Mouse (Mus musculus) splenic B cell, adult 2 months (primary cell): ENCODE measurements around the gene Igf1r.

Experiments used
- DNase-seq: peaks from one replicate; pipeline ENCODE4 v3.0.0-alpha.2; 2011; ENCODE audit warnings: low read depth, low spot score
- H3K27me3 ChIP-seq: 2 replicates; pipeline ENCODE4 v1.6.1; 2012; ENCODE audit warnings: mild to moderate bottlenecking, low read length, moderate library complexity, mixed read lengths; ENCODE audit not compliant: control insufficient read depth, poor library complexity, insufficient read depth, severe bottlenecking
- H3K36me3 ChIP-seq: 2 replicates; pipeline ENCODE4 v1.6.1; 2012; ENCODE audit warnings: mild to moderate bottlenecking, low read length, moderate library complexity, mixed read lengths; ENCODE audit not compliant: control insufficient read depth, poor library complexity, insufficient read depth, severe bottlenecking

Igf1r gene

DNA sequence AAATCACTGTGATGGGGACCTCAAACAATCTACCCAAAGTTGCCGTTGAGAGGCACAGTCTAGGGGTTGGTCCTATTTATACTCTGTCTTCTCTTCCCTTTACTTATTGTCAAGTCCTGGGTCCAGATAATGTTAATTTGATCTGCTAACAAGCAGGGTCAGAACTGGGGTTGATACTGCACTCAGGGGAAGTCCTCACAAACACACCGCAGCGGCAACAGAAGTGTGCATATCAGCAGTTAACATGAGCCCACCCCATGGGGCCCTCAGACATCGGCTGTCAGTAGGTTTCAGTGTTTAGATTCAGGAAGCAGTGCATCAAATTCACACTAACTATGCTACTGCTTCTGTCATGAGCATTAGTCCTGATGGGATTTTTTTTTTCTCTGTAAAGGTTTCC lies 75.5 kb downstream of the Igf1r start:
- H3K36me3 ChIP-seq = no peaks in the 10 kb centered on the region
- DNase-seq = no peak
- no peaks in the 10 kb centered on the region for H3K27me3 ChIP-seq

DNA sequence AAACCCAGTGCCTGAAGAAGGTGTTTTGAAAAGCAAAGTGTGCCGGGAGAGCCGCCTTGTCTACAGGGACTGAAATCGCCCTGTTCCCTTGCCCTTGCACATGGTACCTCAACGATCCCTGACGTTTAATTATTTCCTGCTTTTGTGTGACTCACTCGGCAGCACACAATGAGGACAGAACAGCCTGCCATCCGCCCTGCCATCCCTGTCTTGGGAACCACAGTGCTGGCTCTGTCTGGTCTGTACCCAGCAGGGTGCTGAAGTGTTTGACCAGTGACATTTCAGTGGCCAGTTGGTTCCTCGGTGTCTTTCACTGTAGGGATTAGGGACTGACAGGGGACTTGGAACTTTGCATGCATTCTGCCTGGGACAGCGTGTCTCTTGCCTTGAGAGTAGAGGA lies 78.2 kb downstream of the Igf1r start:
- Histone ChIP-seq H3K36me3 (no peaks in the 10 kb centered on the region), H3K27me3 (no peaks in the 10 kb centered on the region)
- no peak for DNase-seq

DNA sequence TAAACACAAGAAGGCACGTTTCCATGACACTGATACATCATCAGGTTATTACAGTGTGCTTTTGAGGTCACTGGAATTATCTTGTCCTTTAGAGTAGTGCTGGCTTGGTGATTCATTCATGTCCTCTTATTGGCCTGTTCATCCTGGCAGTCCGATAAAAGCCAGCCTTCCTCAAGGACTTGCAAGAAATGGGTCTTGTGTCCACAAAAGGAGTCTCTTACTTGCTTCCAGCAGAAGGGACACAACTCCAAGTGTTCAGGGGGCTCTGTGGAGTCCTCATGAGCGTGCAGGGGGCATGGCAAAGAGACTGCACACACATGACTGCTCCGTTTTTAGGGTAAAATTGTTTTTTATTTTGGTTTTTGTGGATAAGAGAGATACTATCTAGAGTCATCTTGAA lies 83.9 kb downstream of the Igf1r start:
- Histone ChIP-seq H3K27me3 (no peaks in the 10 kb centered on the region), H3K36me3 (no peaks in the 10 kb centered on the region)
- no peak for DNase-seq

- DNase-seq = no peak
- Histone ChIP-seq H3K36me3 (no peaks in the 10 kb centered on the region), H3K27me3 (no peaks in the 10 kb centered on the region)
Observed at GRCm38 (mm10) chr7:68038846-68039245, 86.2 kb downstream of the Igf1r start.

- Histone ChIP-seq H3K27me3 (no peaks in the 10 kb centered on the region), H3K36me3 (no peaks in the 10 kb centered on the region)
- DNase-seq = no peak
Observed at GRCm38 (mm10) chr7:68039550-68039949, 86.9 kb downstream of the Igf1r start.

DNA sequence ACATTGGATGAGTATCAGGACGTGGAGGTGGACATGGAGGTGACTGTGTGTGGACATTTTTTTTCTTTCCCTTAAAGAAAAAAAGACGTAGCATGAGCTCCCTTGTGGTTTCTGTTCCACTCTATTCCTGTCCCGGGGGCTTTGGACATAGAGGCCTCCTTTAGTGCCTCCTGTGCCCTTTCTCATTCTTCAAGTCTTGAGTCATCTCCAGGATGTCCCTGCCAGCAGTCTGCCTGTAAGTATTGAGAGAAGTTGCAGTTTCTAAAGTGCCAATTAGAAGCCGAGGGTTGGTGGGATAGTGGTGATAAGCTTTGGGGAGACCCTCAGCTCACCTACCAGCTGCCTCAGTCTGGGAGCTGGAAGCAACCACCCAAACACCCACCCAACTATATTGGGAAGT lies 92.0 kb downstream of the Igf1r start:
- Histone ChIP-seq H3K27me3 (no peaks in the 10 kb centered on the region), H3K36me3 (no peaks in the 10 kb centered on the region)
- DNase-seq = no peak

DNA sequence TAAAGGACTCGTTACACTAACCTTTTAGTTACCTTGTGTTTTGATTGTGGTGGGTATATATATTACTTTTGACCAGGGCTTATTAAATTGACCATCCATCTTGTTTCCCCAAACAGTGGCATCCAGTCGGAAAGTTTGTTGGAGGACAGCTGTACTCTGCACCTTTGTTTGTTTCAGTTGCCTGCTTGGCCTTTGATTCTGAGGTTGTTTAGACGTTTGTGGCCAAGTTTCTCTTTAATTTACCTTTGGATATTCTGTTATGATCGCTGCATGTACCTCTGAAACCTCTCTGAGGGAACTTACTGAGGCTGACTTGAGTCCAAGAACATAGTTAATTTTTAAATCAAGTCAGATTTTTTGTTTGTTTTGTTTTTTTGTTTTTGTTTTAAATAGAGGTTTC lies 94.5 kb downstream of the Igf1r start:
- DNase-seq = no peak
- H3K27me3 ChIP-seq = no peaks in the 10 kb centered on the region
- no peaks in the 10 kb centered on the region for H3K36me3 ChIP-seq

GRCm38 (mm10) chr7:68048532-68048931 lies 95.9 kb downstream of the Igf1r start:
- DNase-seq = no peak
- Histone ChIP-seq H3K36me3 (no peaks in the 10 kb centered on the region), H3K27me3 (no peaks in the 10 kb centered on the region)

DNA sequence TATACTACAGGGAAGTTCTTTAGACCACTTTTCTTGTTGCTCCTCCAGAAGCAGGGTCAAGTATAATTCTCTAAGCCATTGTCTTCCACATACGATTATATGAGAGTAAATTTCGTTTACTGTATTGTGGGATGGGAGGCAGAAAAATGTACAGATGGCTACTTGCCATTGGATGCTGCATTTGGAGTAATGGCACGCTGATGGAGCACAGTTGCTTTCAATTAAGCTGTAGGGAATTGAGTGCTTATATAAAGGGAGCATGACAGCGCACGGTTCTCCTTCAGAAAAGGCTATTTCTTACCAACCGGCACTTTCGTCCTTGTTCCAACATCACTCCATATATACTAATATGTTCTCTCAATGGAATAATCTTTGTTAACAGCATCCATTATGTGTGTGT lies 96.4 kb downstream of the Igf1r start:
- Histone ChIP-seq H3K27me3 (no peaks in the 10 kb centered on the region), H3K36me3 (no peaks in the 10 kb centered on the region)
- DNase-seq = no peak

GRCm38 (mm10) chr7:68053002-68053624 lies 100.5 kb downstream of the Igf1r start:
- no peak for DNase-seq
- Histone ChIP-seq H3K27me3 (no peaks in the 10 kb centered on the region), H3K36me3 (no peaks in the 10 kb centered on the region)

- no peak for DNase-seq
- Histone ChIP-seq H3K36me3 (no peaks in the 10 kb centered on the region), H3K27me3 (no peaks in the 10 kb centered on the region)
Observed at GRCm38 (mm10) chr7:68054498-68054897, 101.9 kb downstream of the Igf1r start.

GRCm38 (mm10) chr7:68054956-68055355 lies 102.3 kb downstream of the Igf1r start:
- no peak for DNase-seq
- H3K36me3 ChIP-seq = no peaks in the 10 kb centered on the region
- no peaks in the 10 kb centered on the region for H3K27me3 ChIP-seq

- no peaks in the 10 kb centered on the region for H3K27me3 ChIP-seq
- H3K36me3 ChIP-seq = no peaks in the 10 kb centered on the region
- no peak for DNase-seq
Observed at GRCm38 (mm10) chr7:68057010-68057409, 104.4 kb downstream of the Igf1r start.

GRCm38 (mm10) chr7:68059690-68060089 lies 107.1 kb downstream of the Igf1r start:
- no peak for DNase-seq
- Histone ChIP-seq H3K36me3 (no peaks in the 10 kb centered on the region), H3K27me3 (no peaks in the 10 kb centered on the region)

GRCm38 (mm10) chr7:68061434-68061833 lies 108.8 kb downstream of the Igf1r start:
- H3K36me3 ChIP-seq = no peaks in the 10 kb centered on the region

DNA sequence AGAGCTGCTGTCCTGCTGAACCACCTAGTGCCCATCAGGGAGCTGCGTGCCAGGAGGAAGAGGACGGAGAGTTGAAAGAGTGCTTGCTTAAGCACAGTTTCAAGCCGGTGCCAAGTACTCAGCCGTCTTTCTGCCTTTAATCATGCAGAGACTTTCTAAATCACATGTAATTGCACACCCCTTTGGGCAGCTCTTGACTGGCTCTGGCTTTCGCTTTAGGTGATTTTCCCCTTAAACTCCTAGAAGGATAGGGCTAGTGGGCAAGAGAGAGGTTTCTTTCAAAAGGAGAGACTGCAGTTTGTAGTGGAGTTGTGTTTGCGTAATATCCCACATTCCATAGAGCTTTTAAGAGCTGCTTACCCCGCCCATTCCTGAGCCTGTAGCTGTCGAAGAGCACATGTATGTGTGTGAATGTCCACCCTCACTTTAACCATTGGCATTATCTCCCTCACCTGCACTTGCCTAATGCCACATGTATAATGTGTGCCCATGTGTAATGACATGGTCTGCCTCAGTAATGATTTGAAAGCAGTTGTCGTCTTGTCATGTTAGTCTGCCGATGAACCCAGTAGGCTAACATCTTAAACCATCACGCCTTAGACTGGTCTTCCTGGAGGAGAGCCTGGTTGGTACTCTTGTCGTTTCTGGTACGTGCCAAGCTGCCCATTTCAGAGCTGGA lies 109.7 kb downstream of the Igf1r start:
- no peaks in the 10 kb centered on the region for H3K36me3 ChIP-seq
- no peak for DNase-seq
- H3K27me3 ChIP-seq = no peaks in the 10 kb centered on the region

More at GRCm38 (mm10) chr7:68061434-68061833, 108.8 kb downstream of the Igf1r start:
- DNase-seq = no peak
- no peaks in the 10 kb centered on the region for H3K27me3 ChIP-seq
